Mouse (Mus musculus) heart, adult 2 months (tissue): ENCODE measurements around the gene Ppp4r3b. TPM values are rescaled to one million over a fixed set of nuclear protein-coding genes. Genes with fewer than 3 reads are reported as not detected.

Source experiments
- DNase-seq, 2 experiments: peaks; one replicate each; pipeline ENCODE4 v3.0.0; 2021
- H3K27ac ChIP-seq: fragments of 200-600 bp; 2 replicates; pipeline ENCODE4 v1.8.1; 2022
- H3K27me3 ChIP-seq: fragments of 200-500 bp; 2 replicates; pipeline ENCODE4 v1.6.1; 2012; ENCODE audit warnings: mild to moderate bottlenecking, low read length, inconsistent platforms, mixed read lengths; ENCODE audit not compliant: control insufficient read depth, insufficient read depth
- H3K36me3 ChIP-seq: fragments of 200-500 bp; 2 replicates; pipeline ENCODE4 v1.6.1; 2012; ENCODE audit warnings: low read length, inconsistent platforms; ENCODE audit not compliant: control insufficient read depth, insufficient read depth
- H3K4me1 ChIP-seq: fragments of 200-500 bp; 2 replicates; pipeline ENCODE4 v1.6.1; 2011; ENCODE audit warnings: low read length; ENCODE audit not compliant: control insufficient read depth, insufficient read depth
- H3K4me3 ChIP-seq: fragments of 200-600 bp; 2 replicates; pipeline ENCODE4 v1.8.1; 2022
- H3K79me2 ChIP-seq: fragments of 200-500 bp; replicated peaks from 2 replicates; pipeline ENCODE4 v1.6.1; 2012; ENCODE audit warnings: mild to moderate bottlenecking, inconsistent platforms, low read length, moderate library complexity, mixed read lengths; ENCODE audit not compliant: control insufficient read depth, insufficient read depth
- H3K9ac ChIP-seq: fragments of 200-500 bp; 2 replicates; pipeline ENCODE4 v1.6.1; 2012; ENCODE audit warnings: low read depth, mild to moderate bottlenecking, control low read depth, inconsistent platforms, low read length, mixed read lengths
- CTCF ChIP-seq: fragments of 200-600 bp; IDR thresholded peaks from 2 replicates; pipeline ENCODE4 v1.8.1; 2022; ENCODE audit warnings: antibody characterized with exemption, mild to moderate bottlenecking, moderate library complexity
- EP300 ChIP-seq: fragments of 200-500 bp; IDR thresholded peaks from 2 replicates; pipeline ENCODE4 v1.6.1; 2011; ENCODE audit warnings: low read depth, low read length, control low read depth; ENCODE audit not compliant: insufficient read depth
- POLR2A ChIP-seq: fragments of 200-500 bp; IDR thresholded peaks from 2 replicates; pipeline ENCODE4 v1.6.1; 2011; ENCODE audit warnings: mild to moderate bottlenecking, low read depth, low read length, control low read depth; ENCODE audit not compliant: insufficient read depth
- WGBS: fragments of 180-500 bp; shearing (Covaris S2); methylation state at CpG from one replicate; pipeline ENCODE4 v1.1.7; 2018; 5-methylcytosine and 5-hydroxymethylcytosine counted together
- intact Hi-C: fragments of 180-260 bp; cut with DNase I; formaldehyde crosslinking; loops from one replicate; pipeline ENCODE4 v1.15.1; 2025
- polyA plus RNA-seq: library from polyadenylated mRNA; depleted of rRNA; stranded (reverse); fragments of >200 nt; gene quantifications from 2 replicates; pipeline ENCODE4 v1.2.3, GENCODE M21; 2012
- total RNA-seq, 2 experiments: library from RNA; stranded (reverse); gene quantifications; 2 replicates each; pipeline ENCODE4 v1.2.3; 2021

The Ppp4r3b gene
- total and polyA plus RNA-seq, 3 experiments: 3.7 to 41.2 (median 28.4) TPM

GRCm38 (mm10) chr11:29239353-29239752 lies 66.7 kb downstream of the Ppp4r3b start:
- H3K9ac ChIP-seq: no peak overlapping the region
- no peaks in the 10 kb centered on the region for H3K27me3 ChIP-seq
- H3K27ac ChIP-seq: no peak overlapping the region
- H3K4me3 ChIP-seq: no peak overlapping the region
- H3K36me3 ChIP-seq: no peaks in the 10 kb centered on the region; the same call in none of the 2 replicates
- WGBS: 100% methylated on average over 1 of the region's 1 CpGs
- intact Hi-C loops: no loop called here
- no peak for DNase-seq
- no peaks in the 10 kb centered on the region; the same call in 1 of the 2 replicates for H3K79me2 ChIP-seq
- no peaks in the 10 kb centered on the region for H3K4me1 ChIP-seq
- TF ChIP-seq CTCF (no peak), EP300 (no peak), POLR2A (no peak)

DNA sequence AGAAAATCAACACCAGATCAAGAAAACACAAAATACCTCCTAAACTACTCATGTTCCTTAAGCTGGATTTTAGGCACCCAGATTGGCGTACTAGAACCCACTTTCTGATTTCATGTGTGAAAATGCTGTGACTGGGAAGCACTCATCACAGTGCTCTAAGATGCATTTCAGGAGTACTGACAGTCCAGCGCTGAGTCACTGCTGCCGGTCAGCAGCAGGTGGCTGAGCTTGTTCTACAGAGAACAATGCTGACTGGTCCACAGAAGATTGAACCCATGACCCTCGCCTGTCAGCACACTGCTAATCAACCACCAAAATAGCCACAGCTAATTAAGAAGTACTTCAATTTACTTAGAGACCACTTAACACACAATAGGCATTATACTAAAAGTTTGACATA lies 69.3 kb downstream of the Ppp4r3b start:
- Histone ChIP-seq H3K4me3 (no peak overlapping the region), H3K9ac (no peak overlapping the region), H3K27me3 (no peaks in the 10 kb centered on the region), H3K79me2 (no peaks in the 10 kb centered on the region; the same call in 1 of the 2 replicates), H3K27ac (no peak overlapping the region), H3K36me3 (no peaks in the 10 kb centered on the region; the same call in none of the 2 replicates), H3K4me1 (peaks cover 2% of the 10 kb centered on the region)
- 87% methylated on average over 4 of the region's 4 CpGs for WGBS
- no peak for DNase-seq
- intact Hi-C loops: no loop called here
- no peak for TF ChIP-seq EP300
- TF ChIP-seq CTCF: no peak
- no peak for TF ChIP-seq POLR2A

- no peak overlapping the region for H3K27ac ChIP-seq
- H3K79me2 ChIP-seq: no peaks in the 10 kb centered on the region
- DNase-seq: no peak
- peaks cover 2% of the 10 kb centered on the region for H3K4me1 ChIP-seq
- H3K4me3 ChIP-seq: no peak overlapping the region
- H3K27me3 ChIP-seq: no peaks in the 10 kb centered on the region
- TF ChIP-seq POLR2A: no peak
- no peak for TF ChIP-seq EP300
- no peak for TF ChIP-seq CTCF
- intact Hi-C loops: loop anchor here (5.0 kb wide), 1 partner anchor 126 kb away; the partner anchor contains the start of gene Ccdc88a
- WGBS: 55% methylated on average over 4 of the region's 4 CpGs
- H3K36me3 ChIP-seq: no peaks in the 10 kb centered on the region; the same call in 1 of the 2 replicates
- no peak overlapping the region for H3K9ac ChIP-seq
Measured at GRCm38 (mm10) chr11:29245988-29246387, 73.3 kb downstream of the Ppp4r3b start.

DNA sequence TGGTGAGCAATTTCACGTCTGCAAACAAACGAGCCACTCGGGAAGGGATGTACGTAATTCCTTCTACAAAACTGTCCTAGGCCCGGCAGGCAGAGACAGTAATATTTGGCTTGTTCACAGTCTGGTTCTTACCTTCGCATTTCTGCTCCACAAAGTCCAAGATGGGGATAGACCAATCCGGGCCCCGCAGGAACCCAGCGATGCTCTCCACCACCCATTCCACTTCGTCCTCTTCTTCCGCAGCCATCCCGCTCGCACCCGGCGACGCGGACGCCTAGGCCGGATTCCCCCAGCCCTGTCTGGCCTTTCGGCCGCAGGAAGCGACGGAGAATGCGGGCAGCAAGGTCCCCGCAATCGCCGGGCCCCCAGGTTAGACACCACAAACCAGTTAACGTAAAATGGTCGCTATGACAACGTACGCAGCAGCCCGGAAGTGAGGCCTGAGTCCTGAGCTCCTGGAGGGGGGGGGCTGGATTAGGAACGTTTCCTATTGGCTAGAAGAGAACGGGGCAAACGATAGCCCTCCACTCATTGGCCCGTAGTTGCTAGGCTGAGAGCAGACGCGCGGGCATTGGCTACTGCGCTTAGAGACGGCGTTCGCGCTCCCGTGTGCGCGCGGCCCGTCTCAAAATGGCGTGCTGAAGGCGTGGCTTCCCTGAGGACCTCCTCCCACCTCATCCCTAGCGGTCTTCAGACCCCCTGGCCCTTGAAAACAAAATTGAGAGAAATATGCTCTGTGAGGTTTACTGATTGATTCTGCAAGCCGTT lies 74.4 kb downstream of the Ppp4r3b start, which contains the start of gene Cfap36:
Gene Cfap36 (minus strand): TSS at position 527 of the 768 bp plus-strand sequence.
- intact Hi-C loops: loop anchor here (5.0 kb wide), 1 partner anchor 125 kb away; the partner anchor contains the start of gene Ccdc88a

DNA sequence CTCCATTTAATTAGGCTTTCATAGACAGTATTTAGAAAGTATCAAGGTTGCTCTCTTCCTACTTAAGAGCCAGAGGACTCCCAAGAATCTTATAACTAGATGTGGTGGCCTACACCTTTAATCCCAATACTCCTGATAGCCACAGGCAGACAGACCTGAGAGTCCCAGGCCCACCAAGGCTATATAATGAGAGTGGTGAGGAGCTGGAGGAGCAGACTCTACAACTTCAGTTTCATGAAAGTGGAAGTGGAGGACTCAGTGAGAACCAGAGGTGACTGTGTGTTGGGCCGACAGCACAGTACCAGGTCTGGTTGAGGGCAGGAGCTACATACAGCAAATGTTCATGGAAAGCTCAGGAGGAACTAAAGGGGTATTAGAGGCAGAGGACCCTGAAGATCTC lies 75.0 kb downstream of the Ppp4r3b start:
- no peak overlapping the region for H3K9ac ChIP-seq
- intact Hi-C loops: loop anchor here (5.0 kb wide), 1 partner anchor 125 kb away; the partner anchor contains the start of gene Ccdc88a
- DNase-seq: no peak
- TF ChIP-seq EP300: no peak
- TF ChIP-seq POLR2A: no peak
- TF ChIP-seq CTCF: no peak
- H3K4me1 ChIP-seq: peaks cover 2% of the 10 kb centered on the region
- no peaks in the 10 kb centered on the region for H3K79me2 ChIP-seq
- H3K36me3 ChIP-seq: no peaks in the 10 kb centered on the region; the same call in 1 of the 2 replicates
- 100% methylated on average over 1 of the region's 1 CpGs for WGBS
- H3K27ac ChIP-seq: peak overlapping the region; percentile 29; the same call in 1 of the 2 replicates
- peak overlapping the region; percentile 90 for H3K4me3 ChIP-seq
- no peaks in the 10 kb centered on the region for H3K27me3 ChIP-seq

More for the DNA sequence above, 74.4 kb downstream of the Ppp4r3b start, which contains the start of gene Cfap36:
- H3K27me3 ChIP-seq: no peaks in the 10 kb centered on the region
- WGBS: under 1% methylated on average over 53 of the region's 53 CpGs
- H3K4me3 ChIP-seq: peak within 1 kb of the TSS; percentile 90
- peaks cover 2% of the 10 kb centered on the region for H3K4me1 ChIP-seq
- H3K79me2 ChIP-seq: no peaks in the 10 kb centered on the region
- peak within 1 kb of the TSS; percentile 66 for H3K27ac ChIP-seq
- peak within 1 kb of the TSS; percentile 68 for H3K9ac ChIP-seq
- no peaks in the 10 kb centered on the region; the same call in 1 of the 2 replicates for H3K36me3 ChIP-seq
- peak; percentile 86 to 92 for DNase-seq
- TF ChIP-seq POLR2A (no peak), CTCF (no peak), EP300 (no peak)

DNA sequence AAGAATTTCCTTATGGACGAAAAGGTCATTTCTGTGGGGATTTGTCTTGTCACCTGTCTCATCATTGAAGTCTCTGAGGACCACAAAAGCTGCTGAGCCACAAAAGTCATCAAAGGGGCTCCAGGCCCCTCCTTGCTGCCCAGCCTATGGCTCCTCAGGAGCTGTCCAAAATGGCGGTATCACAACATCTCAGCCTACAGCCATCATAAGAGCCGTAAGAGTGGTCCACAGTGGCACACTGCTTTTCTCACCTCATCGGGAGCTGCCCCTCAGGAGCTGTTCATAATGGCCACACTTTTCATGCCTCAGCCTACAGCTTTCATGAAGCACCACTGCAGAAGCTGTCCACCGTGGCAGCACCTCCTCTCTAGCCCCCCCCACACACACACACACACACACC lies 75.7 kb downstream of the Ppp4r3b start:
- TF ChIP-seq EP300 (no peak), POLR2A (no peak), CTCF (no peak)
- 97% methylated on average over 5 of the region's 5 CpGs for whole genome bisulfite sequencing
- intact Hi-C loops: loop anchor here (5.0 kb wide), 1 partner anchor 124 kb away; the partner anchor contains the start of gene Ccdc88a
- Histone ChIP-seq H3K27me3 (no peaks in the 10 kb centered on the region), H3K36me3 (no peaks in the 10 kb centered on the region; the same call in 1 of the 2 replicates), H3K4me3 (no peak overlapping the region), H3K9ac (no peak overlapping the region), H3K27ac (no peak overlapping the region), H3K4me1 (peaks cover 2% of the 10 kb centered on the region), H3K79me2 (no peaks in the 10 kb centered on the region)
- no peak for DNase-seq
